Mouse (Mus musculus) cerebellum, adult (tissue): Measurements from ENCODE around the gene Msh3.

Experiments used
- ATAC-seq: cut with Nextera tagmentation; 2 replicates; pipeline ENCODE4 v1.9.2; 2017; ENCODE audit warnings: mild to moderate bottlenecking, moderate library complexity, mixed read lengths; ENCODE audit not compliant: insufficient number of reproducible peaks, low FRiP score, low TSS enrichment

Gene Msh3

GRCm38 (mm10) chr13:92332103-92332879 is 22.5 kb downstream of the Msh3 start:
- ATAC-seq = no peak

GRCm38 (mm10) chr13:92330621-92331020 is 24.2 kb downstream of the Msh3 start:
- ATAC-seq = no peak

- ATAC-seq = no peak
These were observed 26.8 kb downstream of the Msh3 start for GRCm38 (mm10) chr13:92328000-92328399.

GRCm38 (mm10) chr13:92326030-92326429 is 28.8 kb downstream of the Msh3 start:
- ATAC-seq = no peak

- no peak for ATAC-seq
These were observed 34.0 kb downstream of the Msh3 start for GRCm38 (mm10) chr13:92320770-92321169.

- no peak for ATAC-seq
These were observed 40.2 kb downstream of the Msh3 start for GRCm38 (mm10) chr13:92314613-92315012.

- ATAC-seq = no peak
These were observed 49.1 kb downstream of the Msh3 start, which contains the start of gene Gm20379 for GRCm38 (mm10) chr13:92305680-92306079. Gm20379 (plus strand) TSS chr13:92305980.

GRCm38 (mm10) chr13:92304291-92304690 is 50.5 kb downstream of the Msh3 start:
- ATAC-seq = no peak

GRCm38 (mm10) chr13:92303062-92303948 is 51.5 kb downstream of the Msh3 start:
- ATAC-seq = no peak

GRCm38 (mm10) chr13:92302466-92302865 is 52.3 kb downstream of the Msh3 start:
- no peak for ATAC-seq

- ATAC-seq = no peak
These were observed 53.0 kb downstream of the Msh3 start for GRCm38 (mm10) chr13:92301754-92302153.

- no peak for ATAC-seq
These were observed 55.3 kb downstream of the Msh3 start for GRCm38 (mm10) chr13:92299522-92299921.

- no peak for ATAC-seq
These were observed 57.8 kb downstream of the Msh3 start for GRCm38 (mm10) chr13:92297021-92297420.

- ATAC-seq = no peak
These were observed 58.3 kb downstream of the Msh3 start for GRCm38 (mm10) chr13:92296490-92296889.

GRCm38 (mm10) chr13:92293883-92294282 is 60.9 kb downstream of the Msh3 start:
- ATAC-seq = no peak

- no peak for ATAC-seq
These were observed 63.2 kb downstream of the Msh3 start for GRCm38 (mm10) chr13:92291605-92292004.

- no peak for ATAC-seq
These were observed 77.8 kb downstream of the Msh3 start for GRCm38 (mm10) chr13:92277027-92277426.

GRCm38 (mm10) chr13:92275292-92275691 is 79.5 kb downstream of the Msh3 start:
- no peak for ATAC-seq

- no peak for ATAC-seq
These were observed 80.3 kb downstream of the Msh3 start for GRCm38 (mm10) chr13:92274274-92275198.

- no peak for ATAC-seq
These were observed 87.7 kb downstream of the Msh3 start for GRCm38 (mm10) chr13:92267076-92267475.
